Mouse (Mus musculus): ENCODE data around the gene Pigv. TPM values are rescaled to one million over a fixed set of nuclear protein-coding genes. Genes with fewer than 3 reads are reported as not detected.

Gene Pigv
- total and polyA plus RNA-seq, 3 experiments = 5.7 to 15.4 (median 11.4) TPM

DNA sequence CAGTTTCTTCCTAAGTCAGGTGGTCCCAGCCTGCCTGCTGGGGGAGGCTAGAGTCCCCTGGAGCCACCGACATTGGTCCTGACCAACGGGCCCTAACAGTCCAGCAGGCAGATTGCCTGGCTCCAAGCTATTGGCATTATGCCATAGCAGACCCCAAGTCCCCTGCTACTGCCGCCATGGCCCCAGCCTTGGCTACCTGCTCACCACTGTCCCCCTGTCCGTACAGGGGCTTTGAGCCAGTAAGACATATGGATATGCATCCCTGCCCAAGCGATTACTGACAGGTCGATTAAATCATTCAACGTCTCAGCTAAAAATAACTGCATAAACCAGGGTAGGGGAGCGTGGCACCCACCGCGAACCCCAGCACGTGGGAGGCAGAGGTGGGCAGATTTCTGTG is 54.5 kb downstream of the Pigv start:
- peaks cover 9% of the 10 kb centered on the region; the same call in 1 of the 2 replicates for H3K4me1 ChIP-seq (ENCODE audit: insufficient read depth, low read depth, low read length)
- TF ChIP-seq TAL1 (conservative IDR thresholded peaks at IDR 0.05; ENCODE audit: low read depth, low read length) = no peak
- TF ChIP-seq POLR2AphosphoS5 (IDR thresholded peaks at IDR 0.05; ENCODE audit: insufficient replicate concordance, low read depth, low read length) = no peak
- TF ChIP-seq CTCF (IDR thresholded peaks at IDR 0.05; ENCODE audit: low read depth, low read length) = no peak
- TF ChIP-seq GATA2 (IDR thresholded peaks at IDR 0.05; ENCODE audit: borderline replicate concordance, low read depth, low read length) = no peak
- no peak for TF ChIP-seq GATA1 (IDR thresholded peaks at IDR 0.05; ENCODE audit: borderline replicate concordance, low read length)
- H3K4me3 ChIP-seq (ENCODE audit: low read depth, low read length) = no peak overlapping the region
- ATAC-seq (ENCODE audit: extremely low read depth, insufficient number of reproducible peaks, low FRiP score, poor library complexity, severe bottlenecking) = no peak
- H3K9me3 ChIP-seq (replicated peaks) = no peaks in the 10 kb centered on the region
- no peak for DNase-seq (ENCODE audit: low spot score)
- H3K27me3 ChIP-seq (ENCODE audit: insufficient read depth, low read length) = no peaks in the 10 kb centered on the region
- H3K36me3 ChIP-seq (replicated peaks) = peaks cover 39% of the 10 kb centered on the region

DNA sequence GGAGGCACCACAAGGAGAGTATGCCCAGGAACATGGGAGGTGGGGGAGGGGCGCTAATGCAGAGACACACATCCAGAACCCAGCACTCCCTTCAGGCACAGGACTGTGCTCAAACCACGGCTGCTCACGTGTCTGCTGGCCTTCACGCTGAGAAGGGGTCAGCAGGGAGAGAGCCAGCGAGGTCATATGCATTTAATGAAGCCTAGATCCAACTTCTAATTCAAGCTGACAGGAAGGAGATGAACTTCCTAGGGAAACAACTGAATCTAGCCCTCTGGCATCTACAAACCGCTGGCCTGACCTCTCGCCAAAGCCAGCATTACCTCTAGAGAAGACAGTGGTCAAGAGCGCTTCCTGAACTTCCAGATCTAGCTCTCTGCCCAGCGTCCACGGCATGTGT is 57.0 kb downstream of the Pigv start:
- Histone ChIP-seq H3K36me3 (replicated peaks) (peaks cover 45% of the 10 kb centered on the region), H3K9me3 (replicated peaks) (peaks cover 7% of the 10 kb centered on the region), H3K4me1 (ENCODE audit: insufficient read depth, low read depth, low read length) (peaks cover 4% of the 10 kb centered on the region; the same call in 1 of the 2 replicates), H3K4me3 (ENCODE audit: low read depth, low read length) (no peak overlapping the region), H3K27me3 (ENCODE audit: insufficient read depth, low read length) (no peaks in the 10 kb centered on the region)
- DNase-seq (ENCODE audit: low spot score) = no peak
- ATAC-seq (ENCODE audit: extremely low read depth, insufficient number of reproducible peaks, low FRiP score, poor library complexity, severe bottlenecking) = no peak
- TF ChIP-seq CTCF (IDR thresholded peaks at IDR 0.05; ENCODE audit: low read depth, low read length) (no peak), GATA2 (IDR thresholded peaks at IDR 0.05; ENCODE audit: borderline replicate concordance, low read depth, low read length) (no peak), GATA1 (IDR thresholded peaks at IDR 0.05; ENCODE audit: borderline replicate concordance, low read length) (no peak), POLR2AphosphoS5 (IDR thresholded peaks at IDR 0.05; ENCODE audit: insufficient replicate concordance, low read depth, low read length) (no peak), TAL1 (conservative IDR thresholded peaks at IDR 0.05; ENCODE audit: low read depth, low read length) (no peak)

DNA sequence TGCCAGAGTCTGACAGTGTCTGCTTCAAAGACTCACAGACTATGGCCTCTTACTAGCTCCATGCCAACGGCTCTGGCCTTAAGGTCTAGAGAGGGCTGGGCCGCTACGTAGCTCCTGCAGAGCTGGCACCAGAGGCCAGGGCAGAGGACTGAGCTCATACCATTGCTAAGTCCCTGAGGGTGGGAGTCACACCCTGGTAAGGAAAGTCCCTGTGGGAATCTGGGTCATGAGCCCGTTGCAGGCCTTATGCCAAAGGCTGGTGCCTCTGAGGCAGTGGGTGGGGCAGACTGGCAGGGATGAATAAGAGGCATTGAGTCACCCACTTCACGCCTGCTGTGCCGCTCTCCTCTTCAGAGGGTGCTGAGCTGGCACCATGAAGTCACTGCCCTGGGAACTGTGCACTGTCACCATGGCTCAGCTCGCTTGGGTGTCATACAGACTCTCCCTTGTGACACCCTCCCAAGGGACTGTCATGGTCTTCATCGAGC is 58.1 kb downstream of the Pigv start:
- peaks cover 7% of the 10 kb centered on the region for H3K9me3 ChIP-seq (replicated peaks)
- no peaks in the 10 kb centered on the region for H3K4me1 ChIP-seq (ENCODE audit: insufficient read depth, low read depth, low read length)
- H3K27me3 ChIP-seq (ENCODE audit: insufficient read depth, low read length) = no peaks in the 10 kb centered on the region
- no peak overlapping the region for H3K4me3 ChIP-seq (ENCODE audit: low read depth, low read length)
- H3K36me3 ChIP-seq (replicated peaks) = peaks cover 49% of the 10 kb centered on the region
- DNase-seq (ENCODE audit: low spot score) (no peak), ATAC-seq (ENCODE audit: extremely low read depth, insufficient number of reproducible peaks, low FRiP score, poor library complexity, severe bottlenecking) (no peak)
- no peak for TF ChIP-seq TAL1 (conservative IDR thresholded peaks at IDR 0.05; ENCODE audit: low read depth, low read length)
- TF ChIP-seq GATA2 (IDR thresholded peaks at IDR 0.05; ENCODE audit: borderline replicate concordance, low read depth, low read length) = no peak
- TF ChIP-seq CTCF (IDR thresholded peaks at IDR 0.05; ENCODE audit: low read depth, low read length) = no peak
- no peak for TF ChIP-seq POLR2AphosphoS5 (IDR thresholded peaks at IDR 0.05; ENCODE audit: insufficient replicate concordance, low read depth, low read length)
- TF ChIP-seq GATA1 (IDR thresholded peaks at IDR 0.05; ENCODE audit: borderline replicate concordance, low read length) = no peak

DNA sequence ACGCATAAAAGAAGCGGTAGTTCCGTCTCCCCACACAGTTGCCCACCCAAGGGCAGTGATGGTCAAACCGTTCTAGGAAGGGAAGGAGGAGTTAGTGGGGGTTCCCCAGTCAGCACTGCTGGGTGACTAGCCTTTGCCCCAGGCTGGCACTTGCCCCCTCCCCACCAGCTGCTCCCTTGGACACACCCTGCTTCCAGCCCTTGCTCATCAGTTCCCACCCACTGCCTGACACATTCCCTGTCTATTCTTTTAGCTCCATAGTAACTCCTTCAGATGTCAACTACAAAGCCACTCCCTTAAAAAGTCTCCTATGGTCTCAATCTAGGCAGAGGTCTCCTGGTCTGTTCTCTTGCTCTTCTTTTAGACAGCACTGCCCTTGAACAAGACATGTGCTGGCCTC is 58.6 kb downstream of the Pigv start:
- Histone ChIP-seq H3K4me1 (ENCODE audit: insufficient read depth, low read depth, low read length) (no peaks in the 10 kb centered on the region), H3K36me3 (replicated peaks) (peaks cover 49% of the 10 kb centered on the region), H3K9me3 (replicated peaks) (peaks cover 7% of the 10 kb centered on the region), H3K27me3 (ENCODE audit: insufficient read depth, low read length) (no peaks in the 10 kb centered on the region), H3K4me3 (ENCODE audit: low read depth, low read length) (no peak overlapping the region)
- ATAC-seq (ENCODE audit: extremely low read depth, insufficient number of reproducible peaks, low FRiP score, poor library complexity, severe bottlenecking) = no peak
- TF ChIP-seq TAL1 (conservative IDR thresholded peaks at IDR 0.05; ENCODE audit: low read depth, low read length) (no peak), CTCF (IDR thresholded peaks at IDR 0.05; ENCODE audit: low read depth, low read length) (no peak), GATA1 (IDR thresholded peaks at IDR 0.05; ENCODE audit: borderline replicate concordance, low read length) (no peak), GATA2 (IDR thresholded peaks at IDR 0.05; ENCODE audit: borderline replicate concordance, low read depth, low read length) (no peak)
- DNase-seq (ENCODE audit: low spot score) = no peak

DNA sequence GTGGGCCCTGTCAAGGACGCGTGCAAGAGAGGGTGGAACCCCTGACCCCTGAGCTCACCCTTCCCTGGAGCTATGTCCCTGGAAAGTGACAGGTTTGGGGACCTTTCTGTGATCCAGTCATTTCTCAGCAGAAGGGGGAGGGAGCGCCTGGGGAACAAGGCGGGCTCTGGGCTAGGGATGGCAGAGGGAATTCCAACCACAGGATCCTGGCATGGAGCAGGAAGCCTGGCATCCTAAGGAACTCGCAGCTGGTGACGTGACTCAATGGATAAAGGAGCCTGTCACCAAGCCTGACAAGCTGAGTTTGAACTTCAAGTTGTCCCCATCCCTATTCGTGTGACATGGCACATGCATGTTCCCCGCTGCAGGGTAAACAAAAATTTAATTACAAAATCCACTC is 59.4 kb downstream of the Pigv start:
- Histone ChIP-seq H3K9me3 (replicated peaks) (peaks cover 7% of the 10 kb centered on the region), H3K4me3 (ENCODE audit: low read depth, low read length) (no peak overlapping the region), H3K36me3 (replicated peaks) (peaks cover 57% of the 10 kb centered on the region), H3K27me3 (ENCODE audit: insufficient read depth, low read length) (peaks cover 2% of the 10 kb centered on the region; the same call in 1 of the 2 replicates), H3K4me1 (ENCODE audit: insufficient read depth, low read depth, low read length) (no peaks in the 10 kb centered on the region)
- no peak for TF ChIP-seq POLR2AphosphoS5 (IDR thresholded peaks at IDR 0.05; ENCODE audit: insufficient replicate concordance, low read depth, low read length)
- no peak for TF ChIP-seq GATA2 (IDR thresholded peaks at IDR 0.05; ENCODE audit: borderline replicate concordance, low read depth, low read length)
- TF ChIP-seq GATA1 (IDR thresholded peaks at IDR 0.05; ENCODE audit: borderline replicate concordance, low read length) = no peak
- TF ChIP-seq CTCF (IDR thresholded peaks at IDR 0.05; ENCODE audit: low read depth, low read length) = no peak
- no peak for TF ChIP-seq TAL1 (conservative IDR thresholded peaks at IDR 0.05; ENCODE audit: low read depth, low read length)
- DNase-seq (ENCODE audit: low spot score) (no peak), ATAC-seq (ENCODE audit: extremely low read depth, insufficient number of reproducible peaks, low FRiP score, poor library complexity, severe bottlenecking) (no peak)

DNA sequence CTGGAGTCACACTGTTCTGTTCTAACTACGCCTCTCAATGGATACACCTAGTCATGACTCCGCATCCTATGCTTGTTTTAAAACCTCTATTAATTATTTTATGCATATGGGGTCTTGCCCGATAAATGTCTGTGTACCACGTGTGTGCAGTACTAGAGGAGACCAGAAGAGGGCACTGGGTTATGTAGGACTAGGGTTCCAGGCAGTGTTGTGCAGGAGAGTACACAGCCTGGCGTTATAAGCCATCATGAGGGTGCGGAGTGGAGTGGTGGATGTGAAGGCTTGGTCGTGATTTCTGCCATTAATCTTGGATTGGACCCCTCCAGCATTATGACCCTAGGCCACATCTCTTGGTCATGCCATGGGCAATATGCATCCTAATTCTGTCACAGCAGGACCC is 60.0 kb downstream of the Pigv start:
- TF ChIP-seq CTCF (IDR thresholded peaks at IDR 0.05; ENCODE audit: low read depth, low read length) = no peak
- no peak for TF ChIP-seq POLR2AphosphoS5 (IDR thresholded peaks at IDR 0.05; ENCODE audit: insufficient replicate concordance, low read depth, low read length)
- TF ChIP-seq GATA1 (IDR thresholded peaks at IDR 0.05; ENCODE audit: borderline replicate concordance, low read length) = no peak
- TF ChIP-seq TAL1 (conservative IDR thresholded peaks at IDR 0.05; ENCODE audit: low read depth, low read length) = no peak
- no peak for TF ChIP-seq GATA2 (IDR thresholded peaks at IDR 0.05; ENCODE audit: borderline replicate concordance, low read depth, low read length)
- ATAC-seq (ENCODE audit: extremely low read depth, insufficient number of reproducible peaks, low FRiP score, poor library complexity, severe bottlenecking) = no peak
- no peak for DNase-seq (ENCODE audit: low spot score)
- Histone ChIP-seq H3K9me3 (replicated peaks) (peaks cover 7% of the 10 kb centered on the region), H3K36me3 (replicated peaks) (peaks cover 58% of the 10 kb centered on the region), H3K4me3 (ENCODE audit: low read depth, low read length) (no peak overlapping the region), H3K27me3 (ENCODE audit: insufficient read depth, low read length) (peaks cover 2% of the 10 kb centered on the region; the same call in 1 of the 2 replicates), H3K4me1 (ENCODE audit: insufficient read depth, low read depth, low read length) (0 out of 2 replicates have a peak, but pooled peaks cover 2% of the 10 kb centered on the region)

Data from G1E (cell line).